In genomic region chr9:108055661-108056237, GRCm38 (mm10) we compare ENCODE assay signal across 30 mouse cellular contexts. TPM values are rescaled to one million over a fixed set of nuclear protein-coding genes. Genes with fewer than 3 reads are reported as not detected.
DNase-seq lines count a peak whose midpoint lies in the region; ATAC-seq and TF ChIP-seq lines count a peak whose summit lies in the region.
"Had no signal": no experiment of that assay in that cellular context is flagged by ENCODE, and none has a peak within 500 bp of the region (broad histone marks: within the 10 kb centered on the region; RNA-seq: fewer than 3 reads in every experiment).

No protein-coding gene starts in this region.

- no peaks in the 10 kb centered on the region for H3K79me2 ChIP-seq in myocyte (ENCODE audit: control insufficient read depth, insufficient read depth)

- WGBS in hindbrain, postnatal 0 days, result 87% methylated on average over 6 of the region's 6 CpGs

- H3K9me3 ChIP-seq in hindbrain, postnatal 0 days (ENCODE audit: low read length), result no peaks in the 10 kb centered on the region
- H3K9me3 ChIP-seq: embryonic facial prominence, embryonic 15.5 days; forebrain, embryonic 13.5 days; G1E; hindbrain, embryonic 12.5 days; hindbrain, embryonic 15.5 days; intestine, embryonic 15.5 days had no signal

- H3K4me2 ChIP-seq in myocyte (ENCODE audit: low read depth), result no peak overlapping the region
- H3K4me2 ChIP-seq in hindbrain, postnatal 0 days (ENCODE audit: low read depth, low read length), result no peak overlapping the region
- H3K4me2 ChIP-seq: embryonic facial prominence, embryonic 15.5 days; forebrain, embryonic 13.5 days; heart, embryonic 11.5 days; hindbrain, embryonic 12.5 days; hindbrain, embryonic 15.5 days; intestine, embryonic 15.5 days had no signal

- H3K27ac ChIP-seq in hindbrain, postnatal 0 days, result no peak overlapping the region
- H3K27ac ChIP-seq: embryonic facial prominence, embryonic 15.5 days; forebrain, embryonic 13.5 days; hindbrain, embryonic 12.5 days; hindbrain, embryonic 15.5 days; intestine, embryonic 15.5 days had no signal

- no peaks in the 10 kb centered on the region for H3K27me3 ChIP-seq in myocyte (ENCODE audit: control insufficient read depth, insufficient read depth, insufficient read length)
- no peaks in the 10 kb centered on the region for H3K27me3 ChIP-seq in hindbrain, postnatal 0 days (ENCODE audit: insufficient read depth, low read length)
- H3K27me3 ChIP-seq: CH12.LX; embryonic facial prominence, embryonic 15.5 days; forebrain, embryonic 13.5 days; hindbrain, embryonic 12.5 days; hindbrain, embryonic 15.5 days; intestine, embryonic 15.5 days had no signal

- no peak overlapping the region for H3K4me3 ChIP-seq in myocyte
- H3K4me3 ChIP-seq in hindbrain, postnatal 0 days (ENCODE audit: low read length), result no peak overlapping the region
- H3K4me3 ChIP-seq: embryonic facial prominence, embryonic 15.5 days; erythroblast, embryonic 14.5 days; forebrain, embryonic 13.5 days; hindbrain, embryonic 12.5 days; hindbrain, embryonic 15.5 days; intestine, embryonic 15.5 days had no signal

- H3K36me3 ChIP-seq in myocyte (ENCODE audit: control insufficient read depth, insufficient read depth), result peaks cover 18% of the 10 kb centered on the region
- H3K36me3 ChIP-seq in hindbrain, postnatal 0 days (ENCODE audit: insufficient read depth, low read length), result peaks cover 48% of the 10 kb centered on the region

- H3K4me1 ChIP-seq in hindbrain, postnatal 0 days (ENCODE audit: insufficient read depth, low read length), result no peaks in the 10 kb centered on the region

- peak; percentile 38 for DNase-seq in cerebellum, adult 9-11 months
- DNase-seq in cerebellum, postnatal 36 days, result no peak
- peak; percentile 88 for DNase-seq in heart, adult 11 months
- DNase-seq in heart, adult 8-10 months (ENCODE audit: low spot score), result no peak
- peak; percentile 36 for DNase-seq in testis, postnatal 10 days (ENCODE audit: low spot score)
- DNase-seq in testis, postnatal 14 days (ENCODE audit: low spot score), result no peak
- no peak for DNase-seq in hindbrain, postnatal 0 days (ENCODE audit: low spot score)
- DNase-seq: adrenal gland, adult 2 months; B cell, adult 2 months; cerebellum, adult 8-10 months; cerebellum, postnatal 14 days; embryo, embryonic 11 days; kidney, adult 11 months; kidney, adult 8-10 months had no signal

- no peak overlapping the region for H3K9ac ChIP-seq in hindbrain, postnatal 0 days (replicated peaks; ENCODE audit: low read length)
- H3K9ac ChIP-seq: embryonic facial prominence, embryonic 15.5 days; forebrain, embryonic 13.5 days; hindbrain, embryonic 12.5 days; hindbrain, embryonic 15.5 days; intestine, embryonic 15.5 days had no signal

- H3ac ChIP-seq in myocyte (ENCODE audit: control insufficient read depth, insufficient read length), result no peak overlapping the region

- no peak for TF ChIP-seq POLR2A in myocyte (IDR thresholded peaks at IDR 0.05; ENCODE audit: insufficient read length, low read depth)

- no peak for ATAC-seq in hindbrain, postnatal 0 days
- ATAC-seq: forebrain, embryonic 13.5 days; forebrain, embryonic 16.5 days; intestine, embryonic 15.5 days had no signal

- TF ChIP-seq CTCF in hindbrain, postnatal 0 days (IDR thresholded peaks at IDR 0.05; ENCODE audit: low read depth), result no peak

TF ChIP-seq in myocyte, 11 proteins besides CTCF, POLR2A, EP300 and RAD21:
- TF ChIP-seq TCF3 (IDR thresholded peaks at IDR 0.05; ENCODE audit: insufficient read length, low read depth), result no peak
- no peak for TF ChIP-seq MYOD1 (IDR thresholded peaks at IDR 0.05; ENCODE audit: control insufficient read depth in 1 of 3, insufficient read length in 2 of 3, low read depth in 2 of 3)
- no peak for TF ChIP-seq USF1 (IDR thresholded peaks at IDR 0.05; ENCODE audit: low read depth)
- TF ChIP-seq SRF (IDR thresholded peaks at IDR 0.05; ENCODE audit: control insufficient read depth, insufficient read length, low read depth), result no peak
- peak; percentile 52 for TF ChIP-seq POLR2AphosphoS2 (IDR thresholded peaks at IDR 0.05; ENCODE audit: insufficient read length, low read depth)
- TF ChIP-seq REST (IDR thresholded peaks at IDR 0.05; ENCODE audit: insufficient read depth, insufficient read length), result no peak

RNA-seq across cellular contexts. Expression of gene Amigo3, which starts 2.8 kb away (rescaled TPM):
- 1 to 10 TPM; 1.3 to 3.1 (median 1.6) TPM for total RNA-seq in heart, adult 8-10 months (2022)
- 1.8 TPM for polyA plus RNA-seq in myocyte (2012; fragmentation: generic; extraction: Trizol)
- 4.8 and 6.1 TPM in 2 replicates for total RNA-seq in hindbrain, postnatal 0 days (2014; rRNA removed)
- 1.8 and 2.1 TPM in 2 replicates for polyA plus RNA-seq in hindbrain, postnatal 0 days (2015; fragmentation: Nextera tagmentation; extraction: Ambion mirVana)

RNA-seq across cellular contexts. Expression of gene Gmppb, which starts 6.7 kb away (rescaled TPM):
- total RNA-seq in heart, adult 8-10 months (2022), result 1 to 10 TPM; 7.3 to 9.6 (median 9.0) TPM
- polyA plus RNA-seq in myocyte (2012; fragmentation: generic; extraction: Trizol), result 32.0 TPM
- total RNA-seq in hindbrain, postnatal 0 days (2014; rRNA removed), result 13.0 and 13.3 TPM in 2 replicates
- polyA plus RNA-seq in hindbrain, postnatal 0 days (2015; fragmentation: Nextera tagmentation; extraction: Ambion mirVana), result 17.1 and 18.1 TPM in 2 replicates

RNA-seq across cellular contexts. Expression of gene Mst1, which starts 24.5 kb away (rescaled TPM):
- under 1 TPM in 1 of 4 experiments, not detected in 3; 0.14 TPM for total RNA-seq in heart, adult 8-10 months (2022)
- polyA plus RNA-seq in myocyte (2012; fragmentation: generic; extraction: Trizol), result 0.65 TPM
- total RNA-seq in hindbrain, postnatal 0 days (2014; rRNA removed), result 0.29 TPM in 1 of 2 replicates, not detected in the other
- polyA plus RNA-seq in hindbrain, postnatal 0 days (2015; fragmentation: Nextera tagmentation; extraction: Ambion mirVana), result not detected in 2 replicates
- total RNA-seq: gastrocnemius, postnatal 36 days; heart, postnatal 25 days; hematopoietic stem cell, adult 5-6 weeks had no signal
- polyA plus RNA-seq: forebrain, embryonic 13.5 days; forebrain, embryonic 16.5 days; heart, embryonic 14.5 days; heart, postnatal 0 days had no signal

RNA-seq across cellular contexts. Expression of gene Rnf123, which starts 27.4 kb away (rescaled TPM):
- 100 to 1,000 TPM; 103 to 132 (median 110) TPM for total RNA-seq in heart, adult 8-10 months (2022)
- 33.4 TPM for polyA plus RNA-seq in myocyte (2012; fragmentation: generic; extraction: Trizol)
- total RNA-seq in hindbrain, postnatal 0 days (2014; rRNA removed), result 59.0 and 60.4 TPM in 2 replicates
- 41.8 and 43.8 TPM in 2 replicates for polyA plus RNA-seq in hindbrain, postnatal 0 days (2015; fragmentation: Nextera tagmentation; extraction: Ambion mirVana)

RNA-seq across cellular contexts. Expression of gene Apeh, which starts 38.7 kb away (rescaled TPM):
- 10 to 100 TPM; 38.5 to 49.0 (median 44.9) TPM for total RNA-seq in heart, adult 8-10 months (2022)
- 59.0 TPM for polyA plus RNA-seq in myocyte (2012; fragmentation: generic; extraction: Trizol)
- total RNA-seq in hindbrain, postnatal 0 days (2014; rRNA removed), result 47.8 and 53.3 TPM in 2 replicates
- 39.6 and 40.4 TPM in 2 replicates for polyA plus RNA-seq in hindbrain, postnatal 0 days (2015; fragmentation: Nextera tagmentation; extraction: Ambion mirVana)

Comparison
In these comparisons a context has a peak if more than half of its experiments do, and no peak if none do; other contexts are left out.
1. DNase-seq: peak in cerebellum, adult 9-11 months (single experiment), heart, adult 11 months (single experiment) and testis, postnatal 10 days (single experiment); none in cerebellum, postnatal 36 days (0 of 2), heart, adult 8-10 months (single experiment), testis, postnatal 14 days (single experiment) and hindbrain, postnatal 0 days (single experiment).